Mouse (Mus musculus): ENCODE data around the gene Tecr. TPM values are rescaled to one million over a fixed set of nuclear protein-coding genes. Genes with fewer than 3 reads are reported as not detected.
A peak's percentile ranks its signal among the peaks of the same experiment; 100 is the strongest.
"Not testable (repeated sequence)": the region's sequence is repeated elsewhere in the genome, so short reads cannot be mapped to it uniquely, and the experiment has no call there.

The Tecr gene
- polyA plus RNA-seq, 1 experiment: 552 TPM

- Histone ChIP-seq H3K4me1 (ENCODE audit: control insufficient read depth, insufficient read depth, insufficient read length, low read length) (peaks cover 42% of the 10 kb centered on the region), H3K4me3 (ENCODE audit: insufficient read depth, low read depth, low read length) (no peak overlapping the region), H3K27ac (replicated peaks; ENCODE audit: low read depth, low read length) (0 out of 2 replicates have a peak overlapping the region, but pooled peaks have one; percentile 10)
Measured at GRCm38 (mm10) chr8:83579676-83580075, 28.1 kb downstream of the Tecr start.

DNA sequence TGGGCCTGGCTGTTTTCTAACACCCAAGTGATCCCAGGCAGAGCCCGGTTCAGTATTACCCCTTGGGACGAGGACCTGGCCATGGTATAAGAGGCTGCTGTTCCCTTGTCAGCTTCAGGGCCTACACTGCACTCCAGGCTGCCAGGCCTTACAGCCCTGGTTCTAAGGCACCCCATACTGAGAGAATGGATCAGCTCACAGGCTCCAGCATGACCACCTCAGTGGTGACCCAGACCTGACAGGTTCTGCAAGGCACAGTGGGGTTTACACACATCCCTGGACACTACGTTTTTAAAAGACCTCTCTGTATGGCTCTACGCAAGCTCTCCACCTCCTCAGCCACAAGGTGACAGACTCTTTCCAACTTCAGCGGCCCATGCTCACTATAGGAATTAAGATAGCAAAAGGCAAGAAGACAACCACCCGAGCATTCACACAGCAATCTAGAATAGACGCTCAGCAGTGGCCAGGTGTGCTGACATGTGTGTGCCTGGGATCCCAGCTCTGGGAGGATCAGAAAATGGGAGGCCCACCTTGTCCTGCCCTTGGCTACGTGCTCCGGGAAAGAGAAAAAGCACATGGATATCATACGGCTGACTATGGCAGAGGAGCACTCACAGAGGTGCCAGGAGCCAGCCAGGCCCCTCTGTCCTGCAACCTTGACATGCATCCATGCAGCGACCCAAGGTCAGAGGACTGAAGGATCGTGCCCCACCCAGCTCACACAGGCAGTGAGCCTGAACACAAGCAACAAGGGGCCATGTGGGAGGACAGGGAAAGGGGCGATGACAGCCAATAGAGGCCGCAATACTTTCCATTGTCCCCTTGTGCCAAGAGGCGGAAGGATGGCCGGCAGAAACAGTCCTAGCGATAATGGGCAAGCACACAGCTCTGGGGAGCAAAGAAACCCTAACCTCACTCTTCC lies 29.4 kb downstream of the Tecr start:
- H3K4me1 ChIP-seq (ENCODE audit: control insufficient read depth, insufficient read depth, insufficient read length, low read length): peaks cover 42% of the 10 kb centered on the region
- H3K4me3 ChIP-seq (ENCODE audit: insufficient read depth, low read depth, low read length): no peak overlapping the region
- H3K27ac ChIP-seq (replicated peaks; ENCODE audit: low read depth, low read length): peak overlapping the region; percentile 43

- H3K4me3 ChIP-seq (ENCODE audit: insufficient read depth, low read depth, low read length): no peak overlapping the region
- peak overlapping the region; percentile 73 for H3K27ac ChIP-seq (replicated peaks; ENCODE audit: low read depth, low read length)
- peaks cover 42% of the 10 kb centered on the region for H3K4me1 ChIP-seq (ENCODE audit: control insufficient read depth, insufficient read depth, insufficient read length, low read length)
Measured at GRCm38 (mm10) chr8:83577384-83577791, 30.4 kb downstream of the Tecr start.

GRCm38 (mm10) chr8:83576921-83577320 lies 30.9 kb downstream of the Tecr start:
- peak overlapping the region; percentile 60 for H3K27ac ChIP-seq (replicated peaks; ENCODE audit: low read depth, low read length)
- no peak overlapping the region for H3K4me3 ChIP-seq (ENCODE audit: insufficient read depth, low read depth, low read length)
- peaks cover 42% of the 10 kb centered on the region for H3K4me1 ChIP-seq (ENCODE audit: control insufficient read depth, insufficient read depth, insufficient read length, low read length)

DNA sequence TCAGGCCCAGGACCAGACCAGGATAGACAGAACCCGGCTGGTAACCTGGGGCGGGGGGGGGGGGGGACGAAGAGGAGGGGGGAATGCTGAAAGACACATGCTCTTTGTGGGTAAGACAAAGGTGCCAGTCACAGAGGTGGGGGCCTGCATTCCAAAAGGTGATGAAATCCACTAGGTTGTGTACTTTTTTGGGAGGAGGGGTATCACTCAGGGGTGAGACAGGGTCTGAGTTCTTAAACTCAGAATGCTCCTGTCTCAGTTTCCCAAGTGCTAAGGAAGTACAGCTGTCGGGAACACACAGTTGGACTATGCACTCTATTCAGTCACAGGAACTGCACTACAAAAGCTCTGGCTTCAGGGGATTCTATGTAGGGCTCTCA lies 31.3 kb downstream of the Tecr start:
- peaks cover 42% of the 10 kb centered on the region for H3K4me1 ChIP-seq (ENCODE audit: control insufficient read depth, insufficient read depth, insufficient read length, low read length)
- H3K27ac ChIP-seq (replicated peaks; ENCODE audit: low read depth, low read length): peak overlapping the region; percentile 60
- H3K4me3 ChIP-seq (ENCODE audit: insufficient read depth, low read depth, low read length): no peak overlapping the region

DNA sequence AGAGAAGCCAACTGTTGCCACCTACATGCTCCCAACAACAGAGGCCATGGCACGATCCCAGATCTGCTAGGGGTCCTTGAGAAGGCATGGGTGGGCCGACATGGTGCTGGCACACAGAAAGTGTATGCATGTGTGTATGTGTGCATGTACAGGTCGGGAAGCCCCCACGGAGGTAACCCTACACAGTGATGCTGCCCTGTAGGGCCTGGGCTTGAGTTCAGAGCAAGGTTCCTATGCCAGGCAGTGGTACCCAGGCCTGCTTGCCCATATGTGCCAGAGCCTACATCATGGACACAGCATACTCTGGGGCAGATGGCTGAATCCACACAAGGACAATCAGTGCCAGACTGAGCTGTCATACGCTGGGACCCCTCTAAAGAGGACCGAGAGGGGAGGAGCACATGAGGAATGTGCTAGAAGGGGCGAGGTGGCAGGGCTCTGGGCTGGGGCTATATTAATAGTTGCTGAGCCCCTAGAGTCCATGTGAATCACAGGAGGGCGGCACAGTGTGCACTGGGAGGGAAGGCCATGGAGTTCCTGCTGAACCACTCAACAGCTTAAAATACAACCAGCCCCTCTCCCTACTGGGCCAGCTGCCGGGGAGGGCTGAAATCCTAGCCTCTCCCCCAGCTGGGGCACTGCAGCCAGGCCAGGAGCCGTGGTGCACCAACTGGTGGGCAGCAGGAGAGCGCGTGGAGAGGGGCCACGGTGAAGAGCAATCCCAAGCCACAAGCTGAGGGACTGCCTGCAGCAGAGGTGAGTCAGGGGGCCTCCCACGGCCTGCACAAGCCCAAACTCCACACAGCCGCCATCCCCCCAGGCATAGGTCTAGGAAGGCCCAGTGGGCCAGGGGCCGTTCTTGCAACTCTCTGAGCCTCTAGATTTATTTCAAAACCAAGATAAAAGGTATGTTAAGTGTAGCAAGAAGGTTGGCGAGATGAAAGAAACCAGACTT lies 31.9 kb downstream of the Tecr start:
- 0 out of 2 replicates have a peak overlapping the region, but pooled peaks have one; percentile 37 for H3K27ac ChIP-seq (replicated peaks; ENCODE audit: low read depth, low read length)
- peak overlapping the region; percentile 32; the same call in 1 of the 2 replicates for H3K4me3 ChIP-seq (ENCODE audit: insufficient read depth, low read depth, low read length)
- H3K4me1 ChIP-seq (ENCODE audit: control insufficient read depth, insufficient read depth, insufficient read length, low read length): peaks cover 40% of the 10 kb centered on the region

DNA sequence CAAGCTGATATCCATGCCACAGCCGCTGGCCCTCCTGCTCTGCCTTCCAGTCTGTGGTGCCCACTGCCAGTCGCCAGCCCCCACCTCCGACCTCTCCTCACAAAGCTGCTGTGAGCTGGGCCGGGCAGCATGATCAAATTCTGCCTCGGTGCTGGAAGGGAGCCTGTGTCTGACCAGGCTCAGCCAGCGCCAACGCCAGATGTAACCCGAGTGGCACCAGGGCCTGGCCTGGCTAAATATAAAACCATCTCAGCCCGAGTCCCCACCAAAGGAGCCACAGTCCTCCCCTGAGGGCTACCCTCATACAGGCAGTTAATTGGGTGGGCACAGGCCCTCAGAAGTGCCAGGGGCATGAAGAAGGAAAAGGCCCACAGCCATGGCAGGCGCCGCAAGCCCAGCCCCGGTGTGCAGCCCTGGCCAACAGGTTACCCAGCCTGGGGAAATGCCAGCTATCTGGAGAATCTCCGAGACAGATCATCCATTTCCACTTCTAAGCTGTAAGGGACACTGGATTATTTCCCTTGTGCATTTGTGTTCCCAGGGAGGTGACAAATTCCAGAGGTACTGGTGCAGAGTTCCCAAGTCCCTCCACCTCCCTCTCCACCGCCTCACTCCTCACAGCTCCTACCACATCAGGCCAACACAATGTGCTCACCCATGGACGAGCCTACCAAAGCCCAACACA lies 33.0 kb downstream of the Tecr start:
- Histone ChIP-seq H3K27ac (replicated peaks; ENCODE audit: low read depth, low read length) (no peak overlapping the region), H3K4me3 (ENCODE audit: insufficient read depth, low read depth, low read length) (no peak overlapping the region), H3K4me1 (ENCODE audit: control insufficient read depth, insufficient read depth, insufficient read length, low read length) (peaks cover 34% of the 10 kb centered on the region)

DNA sequence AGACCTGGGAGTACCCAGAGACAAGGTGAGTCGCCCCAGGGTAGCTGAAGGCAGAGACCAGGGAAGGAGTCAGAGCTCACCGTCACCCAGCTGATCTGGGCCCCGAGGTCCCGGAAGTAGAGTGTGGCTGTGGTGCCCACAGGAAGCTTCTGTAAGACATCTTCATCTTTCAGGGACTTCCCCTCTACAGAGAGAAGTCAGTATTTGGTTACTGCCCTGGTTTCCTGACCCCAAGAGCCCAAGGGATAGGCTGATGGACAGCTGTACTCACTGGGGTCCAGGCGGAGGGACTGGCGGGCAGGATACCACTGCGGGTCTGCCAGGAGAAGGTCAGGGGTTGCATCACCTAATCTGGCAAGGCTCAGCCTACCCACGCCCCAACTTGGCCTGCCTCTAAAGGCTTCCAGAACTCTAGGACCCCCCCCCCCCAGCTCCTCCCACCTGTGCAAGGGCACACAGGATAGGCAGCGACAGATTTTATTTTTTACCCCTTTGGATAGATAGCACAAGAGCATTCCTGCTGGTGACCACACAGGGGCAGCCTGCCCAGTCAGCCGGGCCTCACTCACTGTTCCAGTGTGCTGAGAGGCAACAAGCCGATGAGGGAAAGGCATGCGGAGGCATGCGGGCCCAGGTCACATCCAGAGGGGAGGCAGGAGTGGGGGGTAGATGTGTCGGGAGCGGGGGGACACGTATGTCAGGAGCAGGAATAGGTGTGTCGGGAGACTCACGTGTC lies 34.5 kb downstream of the Tecr start:
- Histone ChIP-seq H3K27ac (replicated peaks; ENCODE audit: low read depth, low read length) (no peak overlapping the region), H3K4me1 (ENCODE audit: control insufficient read depth, insufficient read depth, insufficient read length, low read length) (peaks cover 33% of the 10 kb centered on the region), H3K4me3 (ENCODE audit: insufficient read depth, low read depth, low read length) (no peak overlapping the region)

DNA sequence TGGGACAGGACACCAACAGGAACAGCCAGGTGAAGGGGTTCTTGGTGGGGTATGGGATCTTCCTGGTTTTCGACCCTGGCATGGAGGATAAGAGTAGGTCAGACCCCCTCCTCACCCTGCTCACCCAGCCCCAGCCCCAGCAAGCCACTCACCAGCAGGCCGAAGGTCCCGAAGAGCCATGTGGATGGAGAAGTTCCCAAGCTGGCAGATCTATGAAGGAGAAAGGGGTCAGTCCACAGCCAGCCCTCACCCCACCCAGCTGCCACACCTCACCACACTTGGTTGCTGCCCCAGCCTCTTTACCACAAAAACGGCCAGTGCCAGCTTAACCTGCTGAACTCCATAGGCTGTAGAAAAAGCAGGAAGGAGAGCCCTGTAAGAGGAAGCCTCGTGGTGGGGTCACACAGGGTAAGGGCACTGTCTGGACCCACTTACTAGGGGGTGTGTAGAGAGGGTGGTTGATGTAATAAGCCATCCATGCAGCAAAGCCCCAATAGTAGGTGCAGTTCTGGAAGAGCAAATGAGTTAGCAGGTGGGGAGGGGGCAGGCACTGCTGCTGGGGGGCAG lies 35.4 kb downstream of the Tecr start:
- Histone ChIP-seq H3K4me3 (ENCODE audit: insufficient read depth, low read depth, low read length) (no peak overlapping the region), H3K4me1 (ENCODE audit: control insufficient read depth, insufficient read depth, insufficient read length, low read length) (peaks cover 39% of the 10 kb centered on the region), H3K27ac (replicated peaks; ENCODE audit: low read depth, low read length) (no peak overlapping the region)

GRCm38 (mm10) chr8:83571791-83572190 lies 36.0 kb downstream of the Tecr start:
- no peak overlapping the region for H3K27ac ChIP-seq (replicated peaks; ENCODE audit: low read depth, low read length)
- no peak overlapping the region for H3K4me3 ChIP-seq (ENCODE audit: insufficient read depth, low read depth, low read length)
- H3K4me1 ChIP-seq (ENCODE audit: control insufficient read depth, insufficient read depth, insufficient read length, low read length): peaks cover 35% of the 10 kb centered on the region

DNA sequence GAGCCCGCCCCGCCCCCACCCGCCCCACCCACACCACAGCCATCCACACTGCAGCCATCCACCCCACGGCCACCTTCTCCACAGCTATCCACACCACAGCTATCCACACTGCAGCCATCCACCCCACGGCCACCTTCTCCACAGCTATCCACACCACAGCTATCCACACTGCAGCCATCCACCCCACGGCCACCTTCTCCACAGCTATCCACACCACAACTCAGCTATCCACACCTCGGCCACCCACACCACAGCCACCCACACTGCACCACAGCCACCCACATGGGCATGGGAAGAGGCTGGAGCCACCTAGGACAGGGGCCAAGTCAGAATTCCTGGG lies 36.8 kb downstream of the Tecr start:
- peaks cover 29% of the 10 kb centered on the region for H3K4me1 ChIP-seq (ENCODE audit: control insufficient read depth, insufficient read depth, insufficient read length, low read length)
- H3K27ac ChIP-seq (replicated peaks; ENCODE audit: low read depth, low read length); H3K4me3 ChIP-seq (ENCODE audit: insufficient read depth, low read depth, low read length): not testable (repeated sequence)

- H3K27ac ChIP-seq (replicated peaks; ENCODE audit: low read depth, low read length): no peak overlapping the region
- H3K4me1 ChIP-seq (ENCODE audit: control insufficient read depth, insufficient read depth, insufficient read length, low read length): peaks cover 25% of the 10 kb centered on the region
- no peak overlapping the region for H3K4me3 ChIP-seq (ENCODE audit: insufficient read depth, low read depth, low read length)
Measured at GRCm38 (mm10) chr8:83570272-83571000, 37.3 kb downstream of the Tecr start.

DNA sequence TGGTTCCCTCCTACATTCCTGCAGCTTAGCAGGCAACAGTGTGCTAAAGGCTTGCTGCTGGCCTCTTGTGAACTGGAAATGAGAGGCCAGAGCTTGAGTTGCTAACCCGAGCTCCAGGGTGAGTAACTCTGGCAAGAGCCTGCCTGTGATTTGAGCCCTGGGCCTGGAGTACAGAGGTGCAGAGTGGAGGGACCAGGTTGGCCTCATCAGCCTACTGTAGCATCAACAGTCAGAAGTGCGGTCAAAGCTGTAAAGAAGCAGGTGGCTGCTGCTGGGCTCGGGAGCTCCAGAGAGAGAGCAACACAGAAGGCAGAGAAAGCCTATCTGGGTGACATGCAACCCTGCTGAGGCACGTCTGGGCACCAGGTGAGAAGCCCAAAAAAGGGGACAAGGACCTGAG lies 38.6 kb downstream of the Tecr start:
- Histone ChIP-seq H3K4me3 (ENCODE audit: insufficient read depth, low read depth, low read length) (no peak overlapping the region), H3K27ac (replicated peaks; ENCODE audit: low read depth, low read length) (0 out of 2 replicates have a peak overlapping the region, but pooled peaks have one; percentile 15), H3K4me1 (ENCODE audit: control insufficient read depth, insufficient read depth, insufficient read length, low read length) (peaks cover 17% of the 10 kb centered on the region)

All from brown adipose tissue, adult 24 weeks (tissue).